Mouse (Mus musculus): ENCODE results near the gene Trpm1.

- TF ChIP-seq POLR2A (IDR thresholded peaks at IDR 0.05; ENCODE audit: low read depth, low read length), result no peak
- no peak for TF ChIP-seq CTCF (IDR thresholded peaks at IDR 0.05; ENCODE audit: borderline replicate concordance, insufficient read depth, low read length)
Measured at GRCm38 (mm10) chr7:64155226-64155625, 1.6 kb downstream of the Trpm1 start.
